ENCODE assay signal across 10 mouse cellular contexts in genomic region chr5:92905146-92905545, GRCm38 (mm10).
DNase-seq lines count a peak whose midpoint lies in the region; ATAC-seq and TF ChIP-seq lines count a peak whose summit lies in the region.
"Had no signal": no experiment of that assay in that cellular context is flagged by ENCODE, and none has a peak within 500 bp of the region (broad histone marks: within the 10 kb centered on the region; RNA-seq: fewer than 3 reads in every experiment).

No protein-coding gene starts in this region.

- TF ChIP-seq CTCF in lung, postnatal 0 days (IDR thresholded peaks at IDR 0.05): no peak
- TF ChIP-seq CTCF in stomach, postnatal 0 days (IDR thresholded peaks at IDR 0.05; ENCODE audit: low read depth): no peak

- H3K9me3 ChIP-seq in lung, postnatal 0 days (ENCODE audit: low read length): no peaks in the 10 kb centered on the region
- H3K9me3 ChIP-seq in limb, embryonic 13.5 days: peaks cover 7% of the 10 kb centered on the region
- no peaks in the 10 kb centered on the region for H3K9me3 ChIP-seq in stomach, postnatal 0 days (ENCODE audit: control insufficient read depth, low read length)

- H3K36me3 ChIP-seq in lung, postnatal 0 days (ENCODE audit: insufficient read depth, low read length): no peaks in the 10 kb centered on the region
- H3K36me3 ChIP-seq in limb, embryonic 13.5 days: peaks cover 8% of the 10 kb centered on the region; the same call in 1 of the 2 replicates
- H3K36me3 ChIP-seq in stomach, postnatal 0 days (ENCODE audit: control insufficient read depth, insufficient read depth, low read length): no peaks in the 10 kb centered on the region

- no peak overlapping the region for H3K9ac ChIP-seq in lung, postnatal 0 days (replicated peaks; ENCODE audit: low read depth)
- H3K9ac ChIP-seq in limb, embryonic 13.5 days: peak overlapping the region; percentile 39; the same call in 1 of the 2 replicates
- H3K9ac ChIP-seq in stomach, postnatal 0 days (ENCODE audit: low read length): no peak overlapping the region

- no peak overlapping the region for H3K4me2 ChIP-seq in lung, postnatal 0 days (replicated peaks; ENCODE audit: low read depth, low read length)
- H3K4me2 ChIP-seq in limb, embryonic 13.5 days (replicated peaks): peak overlapping the region; percentile 14; the same call in 1 of the 2 replicates
- H3K4me2 ChIP-seq in stomach, postnatal 0 days (replicated peaks; ENCODE audit: low read depth): no peak overlapping the region

- TF ChIP-seq EP300 in lung, postnatal 0 days (IDR thresholded peaks at IDR 0.05): no peak
- TF ChIP-seq EP300 in stomach, postnatal 0 days (optimal IDR thresholded peaks at IDR 0.05): no peak

- no peak for DNase-seq in frontal cortex, postnatal 10 days (ENCODE audit: low spot score in 2 of 2)
- no peak for DNase-seq in lung, postnatal 0 days (ENCODE audit: low spot score)
- DNase-seq in lung, adult 18-20 months: no peak
- no peak for DNase-seq in stomach, postnatal 0 days (ENCODE audit: low spot score)
- DNase-seq in gastrocnemius, adult 18-20 months (ENCODE audit: low spot score): no peak
- no peak for DNase-seq in cerebellum, adult 11 months
- DNase-seq: adrenal gland, postnatal 10 days; cerebellum, adult 9-11 months had no signal

- WGBS in lung, postnatal 0 days: 52% methylated on average over 9 of the region's 9 CpGs
- WGBS in limb, embryonic 13.5 days: 64% methylated on average over 9 of the region's 9 CpGs
- 64% methylated on average over 9 of the region's 9 CpGs for WGBS in stomach, postnatal 0 days

- ATAC-seq in frontal cortex, adult (ENCODE audit: low TSS enrichment): 0 out of 2 replicates have a peak, but pooled peaks have one; percentile 13
- peak; percentile 10 for ATAC-seq in lung, postnatal 0 days
- ATAC-seq in limb, embryonic 13.5 days (ENCODE audit: low FRiP score, low read depth): no peak
- no peak for ATAC-seq in stomach, postnatal 0 days (ENCODE audit: low FRiP score, low TSS enrichment)

- no peaks in the 10 kb centered on the region for H3K27me3 ChIP-seq in lung, postnatal 0 days (replicated peaks; ENCODE audit: insufficient read depth, low read length)
- no peaks in the 10 kb centered on the region for H3K27me3 ChIP-seq in limb, embryonic 13.5 days
- no peaks in the 10 kb centered on the region for H3K27me3 ChIP-seq in stomach, postnatal 0 days (ENCODE audit: control insufficient read depth, insufficient read depth, low read length)

- H3K4me1 ChIP-seq in lung, postnatal 0 days (ENCODE audit: insufficient read depth, low read depth, low read length): peaks cover 3% of the 10 kb centered on the region; the same call in 1 of the 2 replicates
- peaks cover 24% of the 10 kb centered on the region for H3K4me1 ChIP-seq in limb, embryonic 13.5 days
- no peaks in the 10 kb centered on the region; the same call in 1 of the 2 replicates for H3K4me1 ChIP-seq in stomach, postnatal 0 days (replicated peaks; ENCODE audit: control insufficient read depth, insufficient read depth)

- H3K4me3 ChIP-seq in lung, postnatal 0 days (ENCODE audit: low read depth, low read length): no peak overlapping the region
- no peak overlapping the region for H3K4me3 ChIP-seq in limb, embryonic 13.5 days
- H3K4me3 ChIP-seq in stomach, postnatal 0 days (ENCODE audit: low read depth, low read length): no peak overlapping the region

- peak overlapping the region; percentile 47; the same call in 1 of the 2 replicates for H3K27ac ChIP-seq in lung, postnatal 0 days (ENCODE audit: low read length)
- no peak overlapping the region for H3K27ac ChIP-seq in limb, embryonic 13.5 days
- peak overlapping the region; percentile 49 for H3K27ac ChIP-seq in stomach, postnatal 0 days (replicated peaks)

Comparison
In these comparisons a context has a peak if more than half of its experiments do, and no peak if none do; other contexts are left out.
1. ATAC-seq: peak in frontal cortex, adult (single experiment) and lung, postnatal 0 days (single experiment); none in limb, embryonic 13.5 days (single experiment) and stomach, postnatal 0 days (single experiment).